Mouse (Mus musculus): ENCODE results near the gene Olfr145. TPM values are rescaled to one million over a fixed set of nuclear protein-coding genes. Genes with fewer than 3 reads are reported as not detected.

The Olfr145 gene
- not detected for polyA plus RNA-seq (2017; shearing (Covaris generic))

DNA sequence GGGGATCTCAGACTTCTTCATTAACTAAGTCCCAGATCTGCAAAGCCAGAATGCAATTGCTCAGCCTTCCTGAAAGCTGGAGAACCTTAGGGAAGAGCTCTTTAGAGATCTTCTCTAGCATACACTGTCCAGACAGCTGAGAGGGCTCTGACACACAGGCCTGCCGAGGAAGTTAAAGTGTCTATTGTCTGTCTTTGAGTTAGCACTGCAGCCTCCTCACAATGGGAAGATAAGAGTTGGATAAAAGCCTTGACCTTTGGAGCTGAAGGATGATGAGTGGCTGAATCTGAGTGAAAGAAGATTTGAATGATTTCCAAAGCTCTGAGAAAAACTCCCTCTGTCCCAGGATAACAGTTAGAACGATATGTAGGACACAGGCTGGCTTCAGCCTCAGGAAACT lies at the start of gene Olfr145:
Olfr145 (plus strand) TSS at position 64 of the 400 bp plus-strand sequence.
- ATAC-seq = no peak

GRCm38 (mm10) chr9:37849267-37849666 lies 47.3 kb upstream of the Olfr145 start:
- ATAC-seq = no peak

GRCm38 (mm10) chr9:37853969-37854368 lies 42.6 kb upstream of the Olfr145 start, which contains the start of gene Olfr877:
Olfr877 (plus strand) TSS chr9:37854269.
- ATAC-seq = no peak

GRCm38 (mm10) chr9:37863325-37863724 lies 33.2 kb upstream of the Olfr145 start:
- no peak for ATAC-seq

GRCm38 (mm10) chr9:37870246-37870645 lies 26.3 kb upstream of the Olfr145 start:
- no peak for ATAC-seq

- no peak for ATAC-seq
Measured at GRCm38 (mm10) chr9:37871097-37871496, 25.4 kb upstream of the Olfr145 start.

DNA sequence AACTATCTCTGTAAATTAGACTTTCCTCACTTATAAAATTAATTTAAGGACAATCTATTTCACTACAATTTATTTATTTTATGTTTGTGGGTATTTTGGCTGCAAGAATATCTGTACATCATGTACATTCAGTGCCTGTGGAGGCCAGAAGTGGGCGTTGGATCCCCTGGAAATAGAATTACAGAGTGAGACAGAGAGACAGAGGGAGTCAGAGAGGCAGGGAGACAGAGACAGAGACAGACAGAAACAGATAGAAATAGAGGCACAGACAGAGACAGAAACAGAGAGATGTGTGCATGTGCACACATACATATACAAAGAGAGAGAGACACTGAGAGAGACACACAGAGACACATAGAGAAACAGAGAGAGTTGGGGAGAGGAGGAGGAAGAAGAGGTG lies 25.0 kb upstream of the Olfr145 start:
- no peak for ATAC-seq

DNA sequence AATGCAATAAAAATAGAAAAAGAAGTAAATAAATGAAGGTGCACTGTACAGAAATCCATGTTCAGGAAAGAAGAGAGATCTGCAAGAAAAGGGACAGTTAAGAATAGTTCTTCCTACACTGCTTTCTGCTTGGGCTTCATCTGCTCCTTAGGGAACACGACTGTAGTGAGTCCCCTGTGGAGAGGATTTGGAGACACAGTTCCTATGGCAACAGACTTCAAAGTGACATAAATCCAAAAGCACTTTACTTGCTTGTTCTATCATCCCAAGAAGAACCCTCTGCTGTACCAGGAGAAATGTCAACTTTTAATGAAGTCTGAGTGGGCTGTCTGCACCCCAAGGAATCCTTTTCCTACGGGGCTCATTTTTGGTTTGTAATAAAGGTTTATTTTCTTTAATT lies 5.6 kb upstream of the Olfr145 start:
- ATAC-seq = no peak

GRCm38 (mm10) chr9:37905555-37905954 lies 9.0 kb downstream of the Olfr145 start:
- no peak for ATAC-seq

GRCm38 (mm10) chr9:37917540-37917939 lies 21.0 kb downstream of the Olfr145 start, which contains the start of gene Olfr878:
Olfr878 (plus strand) TSS chr9:37917840.
- no peak for ATAC-seq

- no peak for ATAC-seq
Measured at GRCm38 (mm10) chr9:37918018-37918417, 21.5 kb downstream of the Olfr145 start.

GRCm38 (mm10) chr9:37924194-37924593 lies 27.7 kb downstream of the Olfr145 start:
- ATAC-seq = no peak

GRCm38 (mm10) chr9:37925445-37925844 lies 28.9 kb downstream of the Olfr145 start:
- ATAC-seq = no peak

DNA sequence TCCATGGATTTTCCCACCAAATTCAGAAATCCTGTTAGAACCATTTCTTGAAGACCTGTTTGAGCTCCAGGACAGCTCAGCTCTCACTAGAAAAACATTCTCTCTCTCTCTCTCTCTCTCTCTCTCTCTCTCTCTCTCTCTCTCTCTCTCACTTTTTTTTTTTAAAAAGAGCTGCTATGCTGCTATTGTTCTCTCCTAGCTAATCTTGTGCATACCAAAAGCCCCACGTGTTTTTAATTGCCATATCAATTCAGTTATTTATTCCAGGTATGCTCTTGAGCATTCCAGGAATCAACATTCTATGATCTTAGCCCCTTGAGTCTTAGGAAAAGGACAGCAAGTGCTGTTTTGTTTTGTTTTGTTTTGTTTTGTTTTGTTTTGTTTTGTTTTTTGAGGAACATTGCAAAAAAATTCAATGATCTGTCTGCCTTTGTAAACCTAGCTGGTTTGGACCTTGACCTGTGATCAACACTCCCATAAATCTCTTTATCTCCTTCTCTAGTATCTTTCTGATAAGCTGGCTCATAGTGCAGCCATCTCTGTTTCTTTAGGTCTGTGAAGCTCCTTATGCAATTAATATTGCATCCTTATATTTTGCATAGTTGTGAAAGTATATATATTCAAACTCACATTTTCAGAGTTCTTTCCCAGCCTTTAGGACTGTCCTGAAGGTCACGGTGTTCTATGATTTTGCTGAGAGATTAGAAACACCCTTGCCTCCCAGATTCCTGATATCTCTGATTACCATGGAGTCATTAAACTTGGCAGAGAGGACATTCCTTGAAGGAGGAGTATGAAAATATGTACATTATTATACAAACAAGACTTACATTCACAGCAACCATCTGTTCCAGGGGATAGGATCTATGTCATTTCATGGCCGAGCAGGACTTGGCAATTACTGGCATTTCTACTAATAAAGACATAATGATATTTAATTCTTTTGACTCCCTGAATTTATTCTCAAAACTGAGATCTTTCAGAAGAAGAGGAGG lies 29.8 kb downstream of the Olfr145 start:
- ATAC-seq = no peak

DNA sequence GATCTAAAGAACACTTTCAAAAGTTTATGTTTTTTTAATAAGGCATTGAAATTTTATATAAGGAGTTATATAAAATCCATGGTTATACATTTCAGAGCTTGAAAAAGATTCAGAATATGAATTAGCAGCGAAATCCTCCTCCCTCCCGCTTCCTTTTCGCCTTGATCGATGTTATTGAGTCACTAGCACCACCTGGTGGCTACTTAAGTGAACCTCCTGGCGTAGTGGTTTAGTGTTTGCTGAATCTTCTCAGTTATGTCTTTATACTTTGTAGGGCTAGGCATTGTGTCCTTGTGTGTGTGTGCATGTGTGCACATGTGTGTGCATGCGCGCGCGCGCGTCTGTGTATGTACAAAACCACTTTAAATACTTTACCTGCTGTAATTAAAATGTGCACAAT lies 36.0 kb downstream of the Olfr145 start:
- ATAC-seq = no peak

- no peak for ATAC-seq
Measured at GRCm38 (mm10) chr9:37934146-37934545, 37.6 kb downstream of the Olfr145 start.

- ATAC-seq = no peak
Measured at GRCm38 (mm10) chr9:37941167-37941566, 44.6 kb downstream of the Olfr145 start.

Other genes starting within 250 kb of the Olfr145 start
- 100 to 1,000 TPM; 201 to 217 TPM for gene Tbrg1, start 239.4 kb upstream of the Olfr145 start, polyA plus RNA-seq (2017; shearing (Covaris generic))
- not detected for gene Panx3, start 227.5 kb upstream of the Olfr145 start, polyA plus RNA-seq (2017; shearing (Covaris generic))
- under 1 TPM in 1 of 2 experiments, not detected in 1; 0.13 TPM for gene Olfr160, start 180.5 kb upstream of the Olfr145 start, polyA plus RNA-seq (2017; shearing (Covaris generic))
- not detected for gene Olfr874, start 151.6 kb upstream of the Olfr145 start, polyA plus RNA-seq (2017; shearing (Covaris generic))
- not detected for gene Olfr875, start 124.9 kb upstream of the Olfr145 start, polyA plus RNA-seq (2017; shearing (Covaris generic))
- gene Olfr876, start 93.7 kb upstream of the Olfr145 start, polyA plus RNA-seq (2017; shearing (Covaris generic)) = not detected
- gene Olfr877, start 42.5 kb upstream of the Olfr145 start, polyA plus RNA-seq (2017; shearing (Covaris generic)) = not detected
- gene Olfr878, start 21.1 kb downstream of the Olfr145 start, polyA plus RNA-seq (2017; shearing (Covaris generic)) = under 1 TPM in 1 of 2 experiments, not detected in 1; 0.17 TPM
- not detected for gene Olfr881, start 95.1 kb downstream of the Olfr145 start, polyA plus RNA-seq (2017; shearing (Covaris generic))
- gene Olfr883, start 129.1 kb downstream of the Olfr145 start, polyA plus RNA-seq (2017; shearing (Covaris generic)) = not detected
- not detected for gene Olfr884, start 149.8 kb downstream of the Olfr145 start, polyA plus RNA-seq (2017; shearing (Covaris generic))
- gene Olfr885, start 164.6 kb downstream of the Olfr145 start, polyA plus RNA-seq (2017; shearing (Covaris generic)) = not detected
- not detected for gene Olfr887, start 187.3 kb downstream of the Olfr145 start, polyA plus RNA-seq (2017; shearing (Covaris generic))
- gene Olfr888, start 211.4 kb downstream of the Olfr145 start, polyA plus RNA-seq (2017; shearing (Covaris generic)) = not detected
- under 1 TPM in 1 of 2 experiments, not detected in 1; 0.11 TPM for gene Olfr889, start 218.5 kb downstream of the Olfr145 start, polyA plus RNA-seq (2017; shearing (Covaris generic))
- gene Olfr890, start 245.8 kb downstream of the Olfr145 start, polyA plus RNA-seq (2017; shearing (Covaris generic)) = under 1 TPM in 1 of 2 experiments, not detected in 1; 0.24 TPM

All from CD4-positive, CD25-positive, alpha-beta regulatory T cell, adult 4 months (primary cell).